Mouse (Mus musculus): ENCODE data around the gene Gfod2.

GRCm38 (mm10) chr8:105709317-105709716 is 49.1 kb downstream of the Gfod2 start:
- TF ChIP-seq CTCF (IDR thresholded peaks at IDR 0.05; ENCODE audit: extremely low read depth, insufficient read depth, low read length) (no peak), POLR2A (IDR thresholded peaks at IDR 0.05; ENCODE audit: extremely low read depth, insufficient read depth, low read length) (no peak)

All from cortical plate, adult 2 months (tissue).